Mouse (Mus musculus) forelimb bud, embryonic 11.5 days (tissue): ENCODE data around the gene Arid2.

Experiments used
- DNase-seq: peaks from one replicate; pipeline ENCODE4 v3.0.0-alpha.2; 2012; ENCODE audit warnings: low read depth, low spot score

Arid2 gene

GRCm38 (mm10) chr15:96344591-96345285 is 57.4 kb downstream of the Arid2 start:
- no peak for DNase-seq

GRCm38 (mm10) chr15:96345312-96345849 is 58.1 kb downstream of the Arid2 start:
- DNase-seq, result no peak

- DNase-seq, result no peak
Measured at GRCm38 (mm10) chr15:96351432-96351831, 64.1 kb downstream of the Arid2 start.

GRCm38 (mm10) chr15:96358871-96359270 is 71.6 kb downstream of the Arid2 start:
- DNase-seq, result no peak

GRCm38 (mm10) chr15:96360614-96361013 is 73.3 kb downstream of the Arid2 start:
- DNase-seq, result no peak

GRCm38 (mm10) chr15:96365351-96365750 is 78.0 kb downstream of the Arid2 start:
- no peak for DNase-seq

GRCm38 (mm10) chr15:96366176-96366963 is 79.1 kb downstream of the Arid2 start:
- DNase-seq, result no peak

- DNase-seq, result no peak
Measured at GRCm38 (mm10) chr15:96371311-96371710, 84.0 kb downstream of the Arid2 start.

GRCm38 (mm10) chr15:96372628-96373027 is 85.3 kb downstream of the Arid2 start:
- no peak for DNase-seq

- no peak for DNase-seq
Measured at GRCm38 (mm10) chr15:96373161-96373560, 85.8 kb downstream of the Arid2 start.

- DNase-seq, result no peak
Measured at GRCm38 (mm10) chr15:96376214-96376613, 88.9 kb downstream of the Arid2 start.

- no peak for DNase-seq
Measured at GRCm38 (mm10) chr15:96377263-96377662, 89.9 kb downstream of the Arid2 start.

GRCm38 (mm10) chr15:96377701-96378100 is 90.4 kb downstream of the Arid2 start:
- DNase-seq, result no peak

GRCm38 (mm10) chr15:96382223-96382622 is 94.9 kb downstream of the Arid2 start:
- no peak for DNase-seq

GRCm38 (mm10) chr15:96388565-96388964 is 101.2 kb downstream of the Arid2 start:
- DNase-seq, result no peak

- no peak for DNase-seq
Measured at GRCm38 (mm10) chr15:96392878-96393277, 105.6 kb downstream of the Arid2 start.

GRCm38 (mm10) chr15:96395071-96395470 is 107.8 kb downstream of the Arid2 start:
- no peak for DNase-seq

- no peak for DNase-seq
Measured at GRCm38 (mm10) chr15:96396641-96397344, 109.5 kb downstream of the Arid2 start.

GRCm38 (mm10) chr15:96398333-96398732 is 111.0 kb downstream of the Arid2 start:
- DNase-seq, result no peak

- DNase-seq, result no peak
Measured at GRCm38 (mm10) chr15:96405548-96405947, 118.2 kb downstream of the Arid2 start.

- DNase-seq, result no peak
Measured at GRCm38 (mm10) chr15:96406253-96406652, 118.9 kb downstream of the Arid2 start.

- DNase-seq, result no peak
Measured at GRCm38 (mm10) chr15:96407151-96407550, 119.8 kb downstream of the Arid2 start.
